Mouse (Mus musculus): ENCODE measurements around the gene Dok1. TPM values are rescaled to one million over a fixed set of nuclear protein-coding genes. Genes with fewer than 3 reads are reported as not detected.

Gene Dok1
- polyA plus RNA-seq, 1 experiment from 2014 or later = 3.4 TPM

DNA sequence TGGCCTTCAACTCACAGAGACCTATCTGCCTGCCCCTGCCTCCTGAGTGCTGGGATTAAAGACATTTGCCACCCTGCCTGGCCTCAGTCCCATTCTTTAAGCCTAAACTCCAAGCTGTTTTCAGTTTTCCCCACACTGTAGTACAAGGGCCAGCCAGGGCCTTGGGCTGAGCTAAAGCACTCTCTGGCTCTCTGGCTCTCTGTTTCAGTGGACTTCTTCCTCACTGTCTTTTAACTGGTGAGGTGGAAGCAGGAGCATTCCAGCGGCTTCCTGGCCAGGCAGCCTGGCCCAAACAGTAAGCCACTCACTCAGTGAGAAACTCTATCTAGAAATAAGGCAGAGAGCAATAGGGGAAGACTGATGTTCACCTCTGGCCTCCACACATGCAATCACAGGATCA is 39.6 kb downstream of the Dok1 start:
- ATAC-seq (replicated peaks) = no peak
- Histone ChIP-seq H3K4me2 (replicated peaks) (no peak overlapping the region), H3K9ac (replicated peaks) (no peak overlapping the region), H3K9me3 (no peaks in the 10 kb centered on the region), H3K36me3 (no peaks in the 10 kb centered on the region), H3K27ac (replicated peaks) (no peak overlapping the region), H3K4me3 (no peak overlapping the region), H3K4me1 (0 out of 2 replicates have a peak, but pooled peaks cover 4% of the 10 kb centered on the region), H3K27me3 (0 out of 2 replicates have a peak, but pooled peaks cover 3% of the 10 kb centered on the region)
- WGBS = 41% methylated on average over 1 of the region's 1 CpGs

GRCm38 (mm10) chr6:82987411-82987971 is 45.8 kb downstream of the Dok1 start:
- ATAC-seq (replicated peaks) = no peak
- no peak overlapping the region for H3K4me3 ChIP-seq

More at GRCm38 (mm10) chr6:82987411-82987971, 45.8 kb downstream of the Dok1 start:
- H3K9ac ChIP-seq (replicated peaks) = no peak overlapping the region
- H3K4me1 ChIP-seq = 0 out of 2 replicates have a peak, but pooled peaks cover 3% of the 10 kb centered on the region
- H3K27me3 ChIP-seq = no peaks in the 10 kb centered on the region
- H3K36me3 ChIP-seq = no peaks in the 10 kb centered on the region
- H3K9me3 ChIP-seq = no peaks in the 10 kb centered on the region
- WGBS = 37% methylated on average over 9 of the region's 9 CpGs
- no peak overlapping the region for H3K27ac ChIP-seq (replicated peaks)
- no peak overlapping the region for H3K4me2 ChIP-seq (replicated peaks)

Small RNA genes within 50 kb of the gene (microRNA-seq; reads per million reads assigned to microRNA genes)
- not detected for gene Mir7040

Other genes with a start within 250 kb of the Dok1 start
- 14.9 and 15.8 TPM in 2 replicates for gene Sema4f, start 93.7 kb downstream of the Dok1 start, polyA plus RNA-seq (2015; fragmentation: Nextera tagmentation; extraction: Ambion mirVana)
- not detected in 2 replicates for gene M1ap, start 86.6 kb downstream of the Dok1 start, polyA plus RNA-seq (2015; fragmentation: Nextera tagmentation; extraction: Ambion mirVana)
- gene Loxl3, start 702 bp upstream of the Dok1 start, polyA plus RNA-seq (2015; fragmentation: Nextera tagmentation; extraction: Ambion mirVana) = 4.7 and 6.3 TPM in 2 replicates
- gene Aup1, start 21.1 kb upstream of the Dok1 start, polyA plus RNA-seq (2015; fragmentation: Nextera tagmentation; extraction: Ambion mirVana) = 159 and 161 TPM in 2 replicates
- 69.9 and 71.0 TPM in 2 replicates for gene Htra2, start 21.8 kb upstream of the Dok1 start, polyA plus RNA-seq (2015; fragmentation: Nextera tagmentation; extraction: Ambion mirVana)
- gene Dqx1, start 24.4 kb upstream of the Dok1 start, polyA plus RNA-seq (2015; fragmentation: Nextera tagmentation; extraction: Ambion mirVana) = 0.34 and 0.42 TPM in 2 replicates
- gene Tlx2, start 36.8 kb upstream of the Dok1 start, polyA plus RNA-seq (2015; fragmentation: Nextera tagmentation; extraction: Ambion mirVana) = not detected in 2 replicates
- gene Pcgf1, start 44.4 kb upstream of the Dok1 start, polyA plus RNA-seq (2015; fragmentation: Nextera tagmentation; extraction: Ambion mirVana) = 48.1 and 49.2 TPM in 2 replicates
- not detected in 2 replicates for gene Lbx2, start 52.9 kb upstream of the Dok1 start, polyA plus RNA-seq (2015; fragmentation: Nextera tagmentation; extraction: Ambion mirVana)
- gene Ccdc142, start 68.1 kb upstream of the Dok1 start, polyA plus RNA-seq (2015; fragmentation: Nextera tagmentation; extraction: Ambion mirVana) = 3.8 and 4.3 TPM in 2 replicates
- gene Gm42688, start 68.1 kb upstream of the Dok1 start, polyA plus RNA-seq (2015; fragmentation: Nextera tagmentation; extraction: Ambion mirVana) = 4.0 and 4.3 TPM in 2 replicates
- 121 and 126 TPM in 2 replicates for gene Mrpl53, start 75.6 kb upstream of the Dok1 start, polyA plus RNA-seq (2015; fragmentation: Nextera tagmentation; extraction: Ambion mirVana)
- gene Mogs, start 82.0 kb upstream of the Dok1 start, polyA plus RNA-seq (2015; fragmentation: Nextera tagmentation; extraction: Ambion mirVana) = 24.2 and 26.7 TPM in 2 replicates
- gene Wbp1, start 88.1 kb upstream of the Dok1 start, polyA plus RNA-seq (2015; fragmentation: Nextera tagmentation; extraction: Ambion mirVana) = 229 and 231 TPM in 2 replicates
- gene Ino80b, start 92.0 kb upstream of the Dok1 start, polyA plus RNA-seq (2015; fragmentation: Nextera tagmentation; extraction: Ambion mirVana) = 15.6 and 16.5 TPM in 2 replicates
- gene Rtkn, start 102.0 kb upstream of the Dok1 start, polyA plus RNA-seq (2015; fragmentation: Nextera tagmentation; extraction: Ambion mirVana) = 6.1 and 7.0 TPM in 2 replicates
- 18.3 and 18.6 TPM in 2 replicates for gene Wdr54, start 122.9 kb upstream of the Dok1 start, polyA plus RNA-seq (2015; fragmentation: Nextera tagmentation; extraction: Ambion mirVana)
- 5.2 and 6.9 TPM in 2 replicates for gene 1700003E16Rik, start 122.9 kb upstream of the Dok1 start, polyA plus RNA-seq (2015; fragmentation: Nextera tagmentation; extraction: Ambion mirVana)
- 143 and 147 TPM in 2 replicates for gene Dctn1, start 132.4 kb upstream of the Dok1 start, polyA plus RNA-seq (2015; fragmentation: Nextera tagmentation; extraction: Ambion mirVana)
- 0.46 and 0.85 TPM in 2 replicates for gene Slc4a5, start 186.4 kb upstream of the Dok1 start, polyA plus RNA-seq (2015; fragmentation: Nextera tagmentation; extraction: Ambion mirVana)

Measured in forebrain, embryonic 15.5 days (tissue).